Mouse (Mus musculus): ENCODE data around the gene Adcy4.

Gene Adcy4

DNA sequence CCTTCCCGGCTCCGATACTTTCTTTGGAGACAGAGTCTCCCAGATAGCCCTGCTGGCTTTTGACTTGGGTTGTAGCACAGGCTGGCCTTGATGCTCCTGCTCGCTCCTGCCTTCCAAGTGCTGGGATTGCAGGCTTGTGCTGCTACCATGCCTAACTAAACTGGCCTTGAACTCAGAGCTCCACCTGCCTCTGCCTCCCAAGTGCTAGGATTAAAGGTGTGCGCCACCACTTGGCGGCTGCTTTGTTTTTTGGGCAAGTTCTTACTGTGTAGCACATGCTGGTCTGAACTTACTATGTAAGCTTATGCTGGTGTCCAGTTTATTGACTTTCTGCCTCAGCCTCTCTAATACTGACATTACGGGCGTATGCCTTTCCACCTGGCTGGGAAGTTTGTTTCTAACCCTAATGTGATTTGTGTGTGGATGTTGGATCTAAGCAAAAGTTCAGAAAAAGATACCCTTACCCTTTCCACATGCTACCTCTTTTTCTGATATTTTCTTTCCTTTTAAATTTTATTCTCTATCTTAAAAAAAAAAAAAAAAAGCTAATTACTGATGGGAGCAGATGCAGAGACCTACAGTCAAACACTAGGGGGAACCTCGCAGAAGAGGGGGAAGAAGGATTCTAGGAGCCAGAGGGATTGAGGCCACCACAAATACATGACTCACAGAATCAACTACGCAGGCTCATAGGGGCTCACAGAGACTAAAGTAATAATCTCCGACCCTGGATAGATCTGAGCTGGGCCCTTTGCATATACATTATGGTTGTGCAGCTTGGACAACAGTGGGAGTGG, 36.6 kb downstream of the Adcy4 start:
- no peak for DNase-seq

DNA sequence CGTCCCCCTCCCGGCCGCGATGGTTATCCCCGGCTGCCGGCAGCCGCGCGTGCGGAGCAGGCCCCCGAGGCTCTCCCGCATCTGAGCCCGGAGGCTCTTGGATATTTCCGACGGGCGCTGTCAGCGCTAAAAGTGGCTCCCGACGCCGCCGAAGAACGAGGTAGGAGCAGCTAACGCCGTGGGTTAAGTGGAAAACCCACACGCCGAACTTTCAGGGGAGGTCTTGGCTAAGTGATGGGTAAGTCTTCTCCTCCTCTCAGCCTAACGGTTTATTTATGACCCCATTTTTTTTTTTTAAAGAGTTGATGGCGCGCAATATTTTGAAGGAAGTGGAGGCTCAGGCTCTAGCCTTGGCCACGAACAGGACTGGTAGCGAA, 38.0 kb downstream of the Adcy4 start:
- DNase-seq = no peak

DNA sequence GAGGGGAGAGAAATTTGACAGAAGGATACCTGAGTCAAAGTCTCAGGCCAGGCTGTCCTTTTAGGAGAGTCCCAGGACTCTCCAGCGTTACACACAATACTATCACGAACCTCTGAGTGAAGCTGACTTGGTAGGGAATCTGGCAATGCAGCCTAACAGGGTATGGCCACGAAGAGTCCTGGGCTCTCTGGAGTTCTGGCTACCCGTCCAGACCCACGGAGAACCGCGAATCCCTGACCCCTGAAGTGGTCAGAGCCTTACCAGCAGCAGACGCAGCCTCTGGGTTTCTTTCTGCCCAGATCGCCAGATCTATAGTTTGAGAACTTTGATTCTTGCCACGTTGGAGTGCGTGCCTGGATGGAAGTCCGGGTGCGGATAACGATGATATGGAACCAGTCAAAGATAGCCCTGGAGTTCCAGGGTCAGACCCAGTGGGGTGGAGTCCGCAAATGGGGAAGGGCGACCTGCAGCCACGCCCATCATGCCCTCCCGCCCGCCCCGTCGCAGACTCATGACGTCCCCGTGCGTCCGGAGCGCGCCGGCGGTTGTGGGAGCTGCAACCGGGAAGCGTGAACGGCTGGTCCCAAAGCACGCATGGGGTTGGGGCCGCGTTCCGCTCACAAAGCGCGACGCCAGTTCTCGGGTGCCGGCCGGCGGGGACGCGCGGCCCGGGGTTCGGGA, 38.6 kb downstream of the Adcy4 start, which contains the start of the genes Dhrs1 and Nop9:
Gene Dhrs1 (minus strand): TSS at position 511 of the 681 bp plus-strand sequence.
Gene Nop9 (plus strand): TSS at position 514 of the 681 bp plus-strand sequence.
- DNase-seq = peak; percentile 83

DNA sequence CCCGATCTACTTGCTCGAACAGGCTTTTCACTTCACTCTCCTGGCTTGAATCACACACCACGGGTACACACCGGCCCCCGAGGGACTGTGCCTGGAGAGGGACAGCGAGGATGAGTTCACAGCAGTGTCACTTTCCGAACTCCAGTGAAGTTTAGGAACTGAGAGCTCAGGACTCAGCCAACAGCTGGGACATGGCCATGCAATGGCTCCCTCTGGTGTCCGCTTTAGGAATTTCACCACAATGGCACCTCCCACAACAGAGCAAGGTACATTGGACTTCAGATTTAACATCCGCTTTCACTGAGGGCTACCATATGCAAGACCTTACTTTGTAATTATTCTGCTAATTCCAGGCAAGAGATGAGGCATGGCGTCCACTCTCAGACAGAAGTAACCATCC, 40.2 kb downstream of the Adcy4 start:
- DNase-seq = peak; percentile 84

DNA sequence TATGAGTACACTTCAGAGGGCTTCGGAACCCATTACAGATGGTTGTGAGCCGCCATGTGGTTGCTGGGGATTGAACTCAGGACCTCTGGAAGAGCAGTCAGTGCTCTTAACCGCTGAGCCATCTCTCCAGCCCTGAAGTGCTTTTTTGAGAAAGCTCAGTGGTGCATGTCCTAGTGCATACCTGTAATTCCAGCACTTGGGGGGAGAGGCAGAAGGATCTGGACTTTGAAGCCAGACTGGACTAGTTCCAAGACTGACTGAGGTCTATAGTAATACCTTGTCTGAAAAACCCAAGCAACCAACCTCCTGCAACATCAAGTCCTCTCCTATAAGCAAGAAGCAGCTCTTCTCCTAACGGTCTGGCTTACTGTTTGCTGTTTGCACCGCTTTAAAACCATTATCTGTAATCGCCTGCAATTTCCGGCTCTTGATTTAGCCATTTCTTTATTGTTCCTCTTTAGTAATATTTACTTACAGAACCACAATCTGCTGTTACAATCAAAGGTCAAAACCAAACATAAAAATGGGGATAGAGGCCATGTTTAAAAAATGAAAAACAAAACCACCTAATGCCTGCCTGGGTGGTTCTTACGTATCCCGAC, 46.7 kb downstream of the Adcy4 start:
- no peak for DNase-seq

DNA sequence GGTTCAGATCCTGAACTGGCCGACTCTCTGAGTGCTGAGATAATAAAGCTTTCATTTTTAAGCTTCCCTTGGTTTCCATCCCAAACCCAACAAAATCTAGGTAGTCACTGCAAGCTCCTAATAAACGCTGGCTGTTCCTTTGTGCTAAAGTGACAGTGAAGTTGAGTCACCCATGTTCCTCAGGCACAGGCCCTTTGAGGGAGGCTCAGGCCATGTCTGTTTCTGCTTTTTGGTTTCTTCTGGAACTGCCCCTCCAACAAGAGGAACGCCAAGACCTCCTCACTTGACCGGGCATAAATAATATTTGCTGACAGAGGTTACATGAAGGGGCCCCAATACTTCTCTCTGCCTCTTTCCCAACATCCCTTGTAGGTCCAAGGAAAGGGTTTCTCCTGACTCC, 48.1 kb downstream of the Adcy4 start:
- no peak for DNase-seq

DNA sequence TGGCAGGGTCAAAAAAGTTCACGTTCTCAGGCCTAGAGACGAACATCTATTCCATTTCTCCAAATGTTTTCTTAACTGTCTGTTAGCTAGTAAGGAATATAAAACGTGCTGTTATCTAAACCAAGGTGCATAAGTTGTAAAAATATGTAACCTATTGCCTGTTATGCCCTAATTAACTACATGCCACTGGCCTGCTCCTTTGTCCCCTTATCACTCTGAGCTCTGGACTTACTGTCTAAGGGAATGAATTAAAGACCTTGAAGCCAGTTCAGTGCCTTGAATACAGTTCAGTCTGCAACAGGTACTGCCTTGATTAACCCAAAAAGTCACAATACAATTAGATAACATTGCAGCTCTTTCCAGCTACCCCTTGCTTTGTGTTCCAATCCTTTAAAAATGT, 48.6 kb downstream of the Adcy4 start:
- no peak for DNase-seq

DNA sequence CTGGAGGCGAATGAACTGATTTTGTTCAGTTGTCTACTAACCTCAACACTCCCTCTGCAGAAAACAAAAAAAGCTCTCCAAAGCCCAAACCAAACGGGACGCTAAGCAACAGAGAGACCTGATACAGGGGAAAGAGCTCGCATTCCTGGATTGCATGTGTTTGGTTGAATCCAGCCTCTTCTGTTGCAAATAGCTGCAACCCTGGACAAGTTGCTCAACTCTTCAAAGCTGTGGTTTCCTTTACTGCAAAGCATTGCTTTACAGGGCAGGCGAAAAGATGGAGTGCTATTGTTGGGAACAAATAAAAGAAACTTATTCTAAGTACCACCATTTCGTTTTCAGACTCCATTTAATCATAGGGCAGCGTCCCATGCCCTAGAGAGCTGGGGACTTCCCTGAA, 49.0 kb downstream of the Adcy4 start:
- DNase-seq = no peak

DNA sequence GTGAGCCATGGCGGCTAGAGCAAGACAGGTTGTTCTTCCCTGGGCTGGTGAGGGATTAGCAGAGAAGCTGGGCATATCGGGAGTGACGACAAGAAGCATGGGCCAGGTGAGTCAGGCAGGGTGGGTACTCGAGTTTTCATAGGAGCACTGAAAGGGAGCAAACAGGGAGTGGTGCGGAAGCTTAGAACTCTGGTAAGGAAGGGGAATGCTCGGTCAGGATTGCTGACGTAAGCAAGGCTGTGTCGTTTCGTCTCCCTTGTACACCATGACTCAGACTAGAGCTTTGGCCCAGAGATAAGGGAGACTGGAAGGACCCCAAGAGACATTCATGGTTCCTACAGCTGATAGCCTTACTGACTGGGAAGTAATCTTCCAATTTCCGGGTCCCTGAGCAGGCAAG, 50.0 kb downstream of the Adcy4 start:
- no peak for DNase-seq

DNA sequence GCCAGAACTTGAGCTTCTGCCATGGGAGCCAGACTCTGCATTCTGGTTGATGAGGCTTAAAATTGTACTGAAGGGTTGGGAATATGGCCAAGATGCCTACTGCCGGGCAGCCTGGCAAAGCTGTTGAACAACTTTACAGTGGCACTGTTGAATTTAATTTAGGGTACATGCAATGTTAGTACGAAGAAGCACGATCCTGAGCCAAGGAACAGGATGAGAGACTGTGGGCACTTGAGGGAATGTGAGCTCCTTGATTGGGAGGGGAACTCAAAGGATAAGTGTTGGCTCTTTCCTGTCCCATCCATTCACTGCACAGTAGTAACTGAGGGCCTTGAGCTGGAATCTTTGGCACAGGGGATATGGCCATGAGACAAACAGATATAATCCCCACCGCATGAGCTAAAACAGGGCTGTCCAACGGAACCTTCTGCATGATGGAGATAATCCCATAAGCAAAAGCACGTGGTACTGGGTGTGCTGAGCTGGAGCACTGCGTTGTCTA, 53.3 kb downstream of the Adcy4 start:
- DNase-seq = no peak

DNA sequence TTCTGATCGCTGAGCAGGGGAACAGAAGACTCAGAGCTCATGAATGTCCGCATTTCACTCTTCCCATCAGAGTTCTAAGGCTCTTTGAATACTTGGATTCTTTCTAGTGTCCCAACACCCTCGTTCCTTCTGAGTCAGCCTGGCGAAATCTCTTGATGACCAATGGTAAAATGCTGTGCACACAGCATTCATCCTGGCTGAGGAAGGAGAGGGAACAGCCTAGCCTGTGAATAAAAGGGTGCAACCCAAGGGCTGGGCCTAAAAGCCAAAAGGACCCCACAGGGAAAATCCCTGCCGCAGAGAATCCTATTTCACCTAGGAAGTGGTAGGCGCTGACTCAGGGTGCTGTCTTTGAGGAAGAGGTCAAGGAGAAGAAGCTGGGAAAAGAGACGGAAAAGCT, 53.8 kb downstream of the Adcy4 start:
- DNase-seq = no peak

DNA sequence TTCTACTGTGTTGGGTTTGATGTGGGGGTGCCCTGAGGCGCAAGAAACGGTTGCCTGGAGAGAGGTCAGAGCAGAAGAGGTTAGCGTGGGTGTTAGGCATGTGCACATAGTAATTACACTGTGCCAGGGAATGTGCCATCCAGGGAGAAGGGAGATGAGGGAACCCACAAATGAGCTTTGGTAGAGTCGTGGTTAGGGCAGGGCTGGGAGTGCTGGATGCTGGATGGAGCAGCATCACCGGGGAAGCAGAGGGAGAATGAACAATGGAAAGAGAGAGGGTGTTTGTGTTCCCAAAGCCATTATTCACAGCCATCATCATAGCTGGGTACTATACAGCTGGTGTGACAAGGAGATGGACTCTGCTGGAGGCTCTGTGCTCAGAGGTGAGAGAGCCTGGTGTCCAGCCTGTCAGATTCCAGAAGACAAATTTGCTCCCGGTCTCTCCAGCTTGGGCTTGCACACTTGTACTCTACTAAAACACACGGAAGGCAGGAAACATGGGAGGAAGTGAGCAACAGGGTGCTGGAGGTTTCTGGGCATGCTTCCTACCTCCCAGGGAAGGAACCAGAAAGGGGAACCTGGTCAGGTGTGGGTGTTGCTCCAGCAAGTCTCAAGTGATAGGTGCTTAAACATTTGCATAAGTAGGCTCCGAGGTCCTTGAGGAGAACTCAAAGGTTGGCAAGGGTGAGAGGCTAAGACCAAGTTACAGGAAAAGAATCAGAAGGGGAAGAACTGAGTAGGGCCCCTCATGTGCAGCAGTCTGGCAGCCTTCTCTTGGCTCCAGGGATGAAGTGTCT, 55.8 kb downstream of the Adcy4 start:
- no peak for DNase-seq

DNA sequence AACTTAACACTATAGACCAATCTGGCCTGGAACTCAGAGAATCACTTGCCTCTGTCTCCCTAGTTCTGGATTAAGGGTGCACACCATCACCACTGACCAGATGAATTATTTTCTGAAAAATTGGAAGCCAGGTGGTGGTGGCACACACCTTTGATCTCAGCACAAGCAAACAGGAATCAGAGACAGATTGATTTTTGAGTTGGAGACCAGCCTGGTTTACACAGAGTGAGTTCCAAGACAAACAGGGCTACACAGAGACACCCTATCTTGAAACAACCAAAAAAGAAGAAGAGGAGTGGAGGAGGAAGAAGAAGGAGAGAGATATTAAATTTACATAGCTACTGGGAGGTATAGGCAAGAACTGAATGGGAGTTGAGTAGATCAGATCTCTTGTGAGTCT, 57.6 kb downstream of the Adcy4 start:
- no peak for DNase-seq

DNA sequence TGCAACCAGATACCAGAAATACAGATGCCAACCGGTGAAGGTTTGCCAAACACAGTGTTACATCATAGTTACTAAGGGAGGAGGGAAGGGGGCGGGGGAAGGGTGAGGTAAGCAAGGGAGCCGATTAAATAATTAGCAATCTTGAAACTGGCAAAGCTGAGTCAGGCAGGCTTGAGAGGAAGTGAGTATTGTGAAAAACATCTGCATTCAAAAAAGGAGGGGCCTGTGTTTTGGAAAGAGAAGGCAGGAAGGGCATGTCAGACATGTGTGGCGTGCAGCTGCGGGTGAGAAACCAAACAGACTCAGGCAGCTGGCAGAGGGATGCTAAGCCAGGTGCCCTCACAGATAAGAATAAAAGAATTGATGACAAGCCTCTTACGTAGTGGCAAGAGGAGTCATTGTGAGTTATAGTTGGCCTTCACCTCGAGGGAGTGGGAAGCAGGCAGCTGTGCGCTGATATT, 59.5 kb downstream of the Adcy4 start:
- no peak for DNase-seq

DNA sequence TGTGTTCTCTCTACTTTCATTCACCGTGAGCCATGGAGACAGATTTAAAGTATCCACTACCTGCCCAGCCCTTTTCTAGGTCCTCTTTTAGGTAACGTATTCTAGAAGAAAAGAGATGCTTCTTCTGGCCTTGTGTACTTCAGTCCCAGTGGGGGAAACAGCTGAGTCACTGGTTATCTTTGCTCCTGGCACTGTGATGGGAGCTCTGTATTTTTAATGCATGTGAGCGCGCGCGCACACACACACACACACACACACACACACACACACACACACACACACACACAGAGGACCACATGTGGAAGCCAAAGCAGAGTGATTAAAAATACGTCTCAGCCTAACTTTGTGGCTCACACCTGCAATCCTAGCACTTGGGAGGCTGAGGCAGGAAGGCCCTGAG, 60.5 kb downstream of the Adcy4 start:
- no peak for DNase-seq

DNA sequence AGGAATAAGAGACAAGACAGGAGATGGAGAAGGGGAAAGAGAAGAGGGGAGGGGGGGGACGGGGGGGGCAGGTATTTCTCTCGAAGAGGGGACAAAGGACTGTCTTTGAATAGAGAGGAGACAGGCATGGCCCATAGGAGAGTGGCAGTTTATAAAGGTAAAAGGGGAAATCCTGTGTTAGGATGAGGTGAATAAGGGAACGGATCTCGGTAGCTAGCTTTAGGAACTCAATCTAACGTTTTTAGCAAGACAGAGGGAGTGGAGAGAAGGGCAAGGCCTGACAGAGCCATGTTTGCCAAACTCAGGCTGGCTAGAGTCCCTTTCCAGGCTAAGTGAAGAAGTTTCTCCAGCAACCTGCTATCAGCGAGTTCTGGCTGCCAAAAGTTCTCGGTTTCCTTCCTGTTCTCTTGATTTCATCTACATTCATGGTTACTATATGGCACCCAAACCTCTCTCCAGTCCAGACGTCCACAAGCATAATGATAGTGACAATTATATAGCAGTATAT, 61.4 kb downstream of the Adcy4 start:
- DNase-seq = no peak

DNA sequence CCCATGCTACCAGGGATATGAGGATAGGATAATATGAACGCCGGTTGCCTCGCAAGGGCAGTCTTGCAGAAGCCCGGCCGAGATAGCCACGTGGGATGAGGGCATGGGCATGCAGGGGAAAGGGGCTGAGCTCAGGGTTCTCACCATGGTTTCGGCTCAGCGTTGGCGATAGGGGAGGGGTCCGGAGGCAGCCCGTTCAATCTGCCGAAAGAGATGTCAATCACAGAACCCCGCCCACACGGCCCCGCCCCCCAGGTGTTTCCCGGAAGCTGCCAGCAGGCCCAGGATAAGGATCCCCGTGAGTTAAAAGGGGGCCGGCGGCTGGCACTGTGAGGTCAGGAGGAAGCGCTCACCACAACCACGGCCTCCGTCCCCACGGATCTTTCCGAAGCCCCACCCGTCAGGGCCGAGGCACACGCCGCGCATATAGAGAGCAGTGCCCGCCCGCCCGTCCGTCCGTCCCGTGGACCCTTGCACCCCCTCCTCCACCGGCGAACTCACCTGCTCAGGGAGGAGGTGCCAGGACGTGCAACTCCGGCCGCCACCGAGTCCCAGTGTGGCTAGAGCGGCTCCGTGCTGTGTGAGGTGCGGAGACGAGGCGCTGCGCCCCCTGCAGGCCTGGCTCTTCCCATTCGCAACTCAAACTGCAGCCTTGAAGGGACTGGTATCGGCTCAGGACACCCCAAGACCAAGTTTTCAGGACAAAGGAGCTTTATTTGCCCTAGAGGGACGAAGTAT, 62.0 kb downstream of the Adcy4 start, which contains the start of gene Rabggta:
Gene Rabggta (minus strand): TSS at position 564 of the 738 bp plus-strand sequence.
- peak; percentile 95 for DNase-seq

DNA sequence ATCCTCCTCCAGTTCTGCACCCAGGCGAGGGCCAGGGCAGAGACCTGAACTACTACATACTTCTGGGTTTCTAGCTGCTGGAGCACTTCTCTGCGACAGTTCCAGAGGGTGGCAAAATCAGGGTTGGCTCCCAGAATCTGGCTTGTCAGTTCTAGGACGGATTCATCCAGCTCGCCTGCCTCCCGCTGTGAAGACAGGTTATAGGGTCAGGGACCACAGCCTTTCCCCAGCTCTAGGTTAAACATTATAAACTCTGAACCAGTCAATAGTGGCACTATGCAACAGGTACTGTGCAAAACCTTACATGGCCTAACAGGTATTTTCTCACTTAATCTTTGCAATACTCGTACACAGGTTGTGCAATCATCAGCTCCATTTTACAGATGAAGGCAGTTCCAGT, 62.8 kb downstream of the Adcy4 start:
- DNase-seq = no peak

DNA sequence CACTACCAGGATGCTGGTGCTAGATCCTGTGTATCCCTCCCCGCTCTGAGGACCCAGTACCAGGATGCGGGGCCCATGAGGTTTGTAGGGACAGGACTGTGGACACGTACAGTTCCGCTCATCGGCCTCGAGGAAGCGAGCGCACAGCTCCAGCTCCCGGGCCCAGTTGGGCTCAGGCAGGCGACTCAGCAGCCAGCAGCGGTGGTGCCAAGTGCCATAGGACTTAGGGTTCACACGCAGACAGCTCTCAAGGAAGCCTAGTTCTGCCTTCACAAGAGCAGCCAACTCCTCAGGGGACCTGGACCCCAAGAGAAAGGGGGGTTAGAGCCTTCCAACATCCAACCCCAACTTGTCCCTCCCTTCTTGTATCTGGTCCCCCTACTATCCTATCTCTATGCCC, 63.2 kb downstream of the Adcy4 start:
- no peak for DNase-seq

DNA sequence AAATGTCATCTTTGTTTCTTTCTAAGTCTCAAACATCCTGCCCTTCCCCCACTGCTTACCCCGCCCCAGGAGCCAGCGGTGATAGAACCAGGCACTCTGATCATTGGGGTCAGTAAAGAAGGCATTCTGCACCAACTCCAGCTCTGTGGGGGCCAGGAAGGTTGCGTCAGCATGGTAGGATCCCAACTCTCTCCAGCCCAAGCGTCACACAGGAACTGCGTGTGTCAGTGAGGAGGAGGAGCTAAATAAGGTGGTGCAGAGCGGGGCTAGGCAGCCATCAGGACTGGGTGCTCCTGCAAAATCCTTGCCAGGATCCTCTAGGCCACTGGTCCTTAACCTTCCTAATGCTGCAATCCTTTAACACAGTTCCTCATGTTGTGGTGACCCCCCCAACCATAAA, 64.2 kb downstream of the Adcy4 start:
- no peak for DNase-seq

All from right cerebral cortex, postnatal 14 days (tissue).